Mouse (Mus musculus) layer of hippocampus, adult 11-12 months (tissue): Measurements from ENCODE around the gene Kirrel3.

Experiments used
- DNase-seq: peaks from one replicate; pipeline ENCODE4 v3.0.0; 2022; ENCODE audit warnings: low spot score

Gene Kirrel3

GRCm38 (mm10) chr9:34825089-34825400 is 339.4 kb downstream of the Kirrel3 start:
- DNase-seq: no peak

GRCm38 (mm10) chr9:34825402-34826008 is 339.8 kb downstream of the Kirrel3 start:
- DNase-seq: no peak

- no peak for DNase-seq
Observed at GRCm38 (mm10) chr9:34830696-34831095, 345.0 kb downstream of the Kirrel3 start.

- no peak for DNase-seq
Observed at GRCm38 (mm10) chr9:34836801-34837200, 351.1 kb downstream of the Kirrel3 start.

GRCm38 (mm10) chr9:34837700-34838462 is 352.2 kb downstream of the Kirrel3 start:
- no peak for DNase-seq

GRCm38 (mm10) chr9:34843275-34843965 is 357.7 kb downstream of the Kirrel3 start:
- DNase-seq: no peak

GRCm38 (mm10) chr9:34846440-34846839 is 360.7 kb downstream of the Kirrel3 start:
- no peak for DNase-seq

GRCm38 (mm10) chr9:34847664-34848063 is 362.0 kb downstream of the Kirrel3 start:
- DNase-seq: no peak

GRCm38 (mm10) chr9:34851136-34851535 is 365.4 kb downstream of the Kirrel3 start:
- DNase-seq: no peak

- no peak for DNase-seq
Observed at GRCm38 (mm10) chr9:34857575-34857974, 371.9 kb downstream of the Kirrel3 start.

- no peak for DNase-seq
Observed at GRCm38 (mm10) chr9:34858071-34858470, 372.4 kb downstream of the Kirrel3 start.

- no peak for DNase-seq
Observed at GRCm38 (mm10) chr9:34860934-34861333, 375.2 kb downstream of the Kirrel3 start.

- peak; percentile 68 for DNase-seq
Observed at GRCm38 (mm10) chr9:34861775-34862174, 376.1 kb downstream of the Kirrel3 start.

- DNase-seq: no peak
Observed at GRCm38 (mm10) chr9:34865606-34866005, 379.9 kb downstream of the Kirrel3 start.

- DNase-seq: no peak
Observed at GRCm38 (mm10) chr9:34871316-34871966, 385.7 kb downstream of the Kirrel3 start.

GRCm38 (mm10) chr9:34875238-34875637 is 389.5 kb downstream of the Kirrel3 start:
- no peak for DNase-seq

- no peak for DNase-seq
Observed at GRCm38 (mm10) chr9:34877186-34877585, 391.5 kb downstream of the Kirrel3 start.

- peak; percentile 21 for DNase-seq
Observed at GRCm38 (mm10) chr9:34877799-34878198, 392.1 kb downstream of the Kirrel3 start.

- no peak for DNase-seq
Observed at GRCm38 (mm10) chr9:34881750-34882149, 396.1 kb downstream of the Kirrel3 start.

- DNase-seq: no peak
Observed at GRCm38 (mm10) chr9:34882211-34882610, 396.5 kb downstream of the Kirrel3 start.

- no peak for DNase-seq
Observed at GRCm38 (mm10) chr9:34883122-34883521, 397.4 kb downstream of the Kirrel3 start.

GRCm38 (mm10) chr9:34884325-34884724 is 398.6 kb downstream of the Kirrel3 start:
- no peak for DNase-seq

GRCm38 (mm10) chr9:34884942-34885341 is 399.2 kb downstream of the Kirrel3 start:
- no peak for DNase-seq
